Mouse (Mus musculus): ENCODE measurements at regions not wholly inside any gene's neighbourhood (a gene's known extent, or its start where the extent isn't known, plus 50 kb on each side); places are given as distances from the start of the nearest gene placed in this dataset.

- DNase-seq (ENCODE audit: low spot score) = no peak
Measured at GRCm38 (mm10) chr10:57291596-57291995, 194.6 kb upstream of the Hsf2 start.

GRCm38 (mm10) chr10:57313799-57314198 is 172.4 kb upstream of the Hsf2 start:
- no peak for DNase-seq (ENCODE audit: low spot score)

- DNase-seq (ENCODE audit: low spot score) = no peak
Measured at GRCm38 (mm10) chr10:57317067-57317466, 169.1 kb upstream of the Hsf2 start.

GRCm38 (mm10) chr10:57319171-57319570 is 167.0 kb upstream of the Hsf2 start:
- DNase-seq (ENCODE audit: low spot score) = no peak

GRCm38 (mm10) chr10:57322717-57323424 is 163.3 kb upstream of the Hsf2 start:
- DNase-seq (ENCODE audit: low spot score) = no peak

- DNase-seq (ENCODE audit: low spot score) = no peak
Measured at GRCm38 (mm10) chr10:57324226-57324625, 162.0 kb upstream of the Hsf2 start.

GRCm38 (mm10) chr10:57362781-57363180 is 123.4 kb upstream of the Hsf2 start:
- DNase-seq (ENCODE audit: low spot score) = peak; percentile 50

Measured in thymus, postnatal 0 days (tissue).